10 mouse cellular contexts compared by ENCODE assay signal in the genomic region with DNA sequence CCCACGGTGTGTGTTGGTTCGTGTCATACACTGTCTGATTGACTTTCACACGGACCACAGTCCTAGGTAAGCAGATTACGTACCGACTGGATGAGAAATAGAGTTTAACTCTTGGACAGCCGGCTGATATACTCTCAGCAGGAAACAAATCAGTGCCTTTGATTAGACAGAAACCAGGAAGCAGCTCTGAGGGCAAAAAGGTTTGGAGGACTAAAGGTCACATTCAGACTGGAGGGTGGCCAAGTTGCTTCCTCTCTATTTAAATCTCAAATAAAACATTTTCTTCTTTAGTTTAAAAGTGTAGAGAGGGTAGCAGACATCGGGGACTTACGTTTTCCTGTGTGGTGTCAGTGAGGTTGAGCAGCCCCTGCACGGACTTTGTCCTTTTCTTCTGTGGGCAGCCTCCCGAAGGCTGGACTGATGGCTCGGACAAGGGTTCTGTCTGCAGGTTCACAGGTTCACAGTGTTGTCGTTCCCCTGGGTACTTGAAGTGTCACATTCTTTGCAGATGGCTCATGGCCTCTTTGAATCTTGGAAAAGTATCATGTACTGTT.
DNase-seq lines count a peak whose midpoint lies in the region; TF ChIP-seq lines count a peak whose summit lies in the region.
"Had no signal": no experiment of that assay in that cellular context is flagged by ENCODE, and none has a peak within 500 bp of the region (broad histone marks: within the 10 kb centered on the region; RNA-seq: fewer than 3 reads in every experiment).

No protein-coding gene starts in this region.

- peak; percentile 19 for DNase-seq in adrenal gland, postnatal 14 days
- DNase-seq in adrenal gland, postnatal 25 days = no peak
- peak; percentile 83 for DNase-seq in liver, adult 2 months (ENCODE audit: extremely low read depth, low read depth, low spot score)
- DNase-seq in liver = no peak
- peak; percentile 68 for DNase-seq in kidney, adult 2 months
- no peak for DNase-seq in layer of hippocampus, adult 9-10 months (ENCODE audit: low spot score)
- DNase-seq in frontal cortex, postnatal 36 days (ENCODE audit: low spot score in 2 of 2) = no peak
- DNase-seq: cerebellum, adult 9-10 months had no signal

- H3K27ac ChIP-seq in liver, adult 2 months (replicated peaks; ENCODE audit: insufficient read depth, low read depth, low read length) = peak overlapping the region; percentile 86
- H3K27ac ChIP-seq in kidney, adult 2 months (ENCODE audit: insufficient read depth, low read depth, low read length) = 0 out of 2 replicates have a peak overlapping the region, but pooled peaks have one; percentile 8
- H3K27ac ChIP-seq in olfactory bulb, adult 2 months (ENCODE audit: insufficient read depth, low read depth, low read length) = peak overlapping the region; percentile 48
- H3K27ac ChIP-seq: limb, embryonic 12.5 days had no signal

- WGBS in liver, adult 2 months = 4% methylated on average over 12 of the region's 12 CpGs
- WGBS in kidney, adult 2 months = 21% methylated on average over 12 of the region's 12 CpGs
- WGBS in olfactory bulb, adult 2 months = 51% methylated on average over 12 of the region's 12 CpGs

- H3K79me2 ChIP-seq in liver, adult 2 months (ENCODE audit: control insufficient read depth, insufficient read depth, low read length) = peaks cover 2% of the 10 kb centered on the region; the same call in 1 of the 2 replicates

- no peaks in the 10 kb centered on the region for H3K27me3 ChIP-seq in liver, adult 2 months (ENCODE audit: control insufficient read depth, insufficient read depth, low read length)
- H3K27me3 ChIP-seq in kidney, adult 2 months (replicated peaks; ENCODE audit: control insufficient read depth, insufficient read depth, low read length) = no peaks in the 10 kb centered on the region
- H3K27me3 ChIP-seq: limb, embryonic 12.5 days had no signal

- no peak for TF ChIP-seq CTCF in liver, adult 2 months (IDR thresholded peaks at IDR 0.05; ENCODE audit: low read depth, low read length)
- no peak for TF ChIP-seq CTCF in kidney, adult 2 months (conservative IDR thresholded peaks at IDR 0.05; ENCODE audit: insufficient read depth, insufficient read length, low read depth, low read length)
- no peak for TF ChIP-seq CTCF in olfactory bulb, adult 2 months (IDR thresholded peaks at IDR 0.05; ENCODE audit: insufficient read depth, low read depth, low read length)

- H3K36me3 ChIP-seq in liver, adult 2 months (ENCODE audit: control insufficient read depth, insufficient read depth, low read length) = peaks cover 25% of the 10 kb centered on the region
- no peaks in the 10 kb centered on the region; the same call in 1 of the 2 replicates for H3K36me3 ChIP-seq in kidney, adult 2 months (ENCODE audit: control insufficient read depth, insufficient read depth, low read length)

- H3K4me3 ChIP-seq in liver, adult 2 months (ENCODE audit: insufficient read depth, low read depth, low read length) = no peak overlapping the region
- H3K4me3 ChIP-seq in kidney, adult 2 months (ENCODE audit: insufficient read depth, low read depth, low read length) = no peak overlapping the region
- H3K4me3 ChIP-seq in olfactory bulb, adult 2 months (ENCODE audit: insufficient read depth, low read depth, low read length) = no peak overlapping the region
- H3K4me3 ChIP-seq: limb, embryonic 12.5 days had no signal

- H3K4me1 ChIP-seq in liver, adult 2 months (ENCODE audit: control insufficient read depth, insufficient read depth, low read length) = peaks cover 17% of the 10 kb centered on the region
- H3K4me1 ChIP-seq in kidney, adult 2 months (ENCODE audit: control insufficient read depth, insufficient read depth, low read length) = peaks cover 14% of the 10 kb centered on the region
- peaks cover 15% of the 10 kb centered on the region for H3K4me1 ChIP-seq in olfactory bulb, adult 2 months (ENCODE audit: control insufficient read depth, insufficient read depth, low read length)
- H3K4me1 ChIP-seq: limb, embryonic 12.5 days had no signal

- H3K9ac ChIP-seq in liver, adult 2 months (ENCODE audit: low read depth, low read length) = peak overlapping the region; percentile 58
- H3K9ac ChIP-seq: limb, embryonic 12.5 days had no signal

- TF ChIP-seq POLR2A in liver, adult 2 months (IDR thresholded peaks at IDR 0.05; ENCODE audit: extremely low read depth, insufficient read depth, low read length) = no peak
- no peak for TF ChIP-seq POLR2A in kidney, adult 2 months (IDR thresholded peaks at IDR 0.05; ENCODE audit: low read depth, low read length)
- TF ChIP-seq POLR2A in olfactory bulb, adult 2 months (IDR thresholded peaks at IDR 0.05; ENCODE audit: insufficient read depth, low read depth, low read length) = no peak

Comparison
In these comparisons a context has a peak if more than half of its experiments do, and no peak if none do; other contexts are left out.
1. DNase-seq: peak in adrenal gland, postnatal 14 days (single experiment), liver, adult 2 months (single experiment) and kidney, adult 2 months (single experiment); none in adrenal gland, postnatal 25 days (single experiment), liver (single experiment), layer of hippocampus, adult 9-10 months (single experiment) and frontal cortex, postnatal 36 days (0 of 2).
2. H3K27ac ChIP-seq: peak in every context shown above with its lines; median percentile 86 in liver, adult 2 months; 48 in olfactory bulb, adult 2 months; 8 in kidney, adult 2 months.